Mouse (Mus musculus) thymus, postnatal 36 days (tissue): ENCODE measurements at regions not wholly inside any gene's neighbourhood (a gene's known extent, or its start where the extent isn't known, plus 50 kb on each side); places are given as distances from the start of the nearest gene placed in this dataset.

ENCODE experiments used
- DNase-seq, 2 experiments: peaks; one replicate each; pipeline ENCODE4 v3.0.0; 2022; ENCODE audit warnings: mixed read lengths in 2 of 2

DNA sequence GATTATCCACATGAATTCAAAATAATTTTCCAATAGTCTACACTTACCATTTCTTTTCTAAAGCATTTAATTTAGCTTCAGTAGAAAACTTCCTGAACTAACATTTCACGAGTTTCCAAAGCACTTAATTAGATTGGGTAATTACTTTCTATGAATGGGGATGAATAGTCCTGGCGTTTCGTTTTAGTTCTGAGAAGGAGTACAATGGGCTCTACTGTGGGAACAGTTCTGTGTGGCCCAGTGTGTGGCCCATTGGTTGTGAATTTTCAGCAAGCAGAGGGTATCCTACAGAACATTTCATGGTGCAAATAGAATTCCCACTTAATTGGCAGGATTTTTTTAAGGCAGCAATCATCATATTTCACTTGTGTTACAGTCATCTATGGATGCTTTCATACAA lies 95.5 kb downstream of the 1700017N19Rik start:
- DNase-seq, result no peak

DNA sequence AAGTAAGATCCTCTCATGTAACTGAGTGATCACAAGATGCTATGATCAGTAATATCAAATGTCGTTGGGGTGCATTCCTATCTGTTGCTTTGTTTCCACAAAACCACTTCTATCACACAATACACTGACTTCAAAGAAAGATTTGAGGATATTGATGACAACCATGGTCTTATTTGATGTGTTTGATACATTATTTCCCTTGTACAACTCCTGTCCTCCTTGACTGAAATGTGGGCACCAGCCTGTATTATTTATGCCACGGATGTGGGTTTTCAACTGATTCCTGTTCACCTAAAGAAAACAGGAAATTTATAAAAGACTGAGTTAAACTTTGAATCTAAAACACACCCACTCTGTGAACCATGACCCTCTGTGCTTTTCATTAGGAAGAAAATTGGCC lies 105.7 kb downstream of the 1700017N19Rik start:
- no peak for DNase-seq

DNA sequence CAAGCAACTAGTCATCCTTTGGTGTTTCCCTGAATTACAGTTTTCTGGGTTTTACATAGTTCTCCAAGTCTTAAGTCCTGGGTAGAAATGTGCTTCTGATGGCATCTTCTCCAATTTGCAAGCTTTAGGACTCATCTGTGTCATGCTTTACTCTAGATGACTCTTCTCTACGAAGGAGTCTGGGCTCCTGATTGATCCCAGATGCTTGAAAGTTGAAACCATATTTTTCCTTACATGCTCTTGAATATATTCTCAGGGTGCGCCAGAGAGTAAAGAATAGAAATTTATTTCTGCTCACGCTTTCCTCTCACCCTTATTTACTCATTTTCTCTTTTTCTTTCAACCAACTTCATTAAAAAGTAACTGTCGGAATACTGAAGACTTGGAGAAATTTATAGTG lies 108.9 kb downstream of the 1700017N19Rik start:
- DNase-seq, result no peak

DNA sequence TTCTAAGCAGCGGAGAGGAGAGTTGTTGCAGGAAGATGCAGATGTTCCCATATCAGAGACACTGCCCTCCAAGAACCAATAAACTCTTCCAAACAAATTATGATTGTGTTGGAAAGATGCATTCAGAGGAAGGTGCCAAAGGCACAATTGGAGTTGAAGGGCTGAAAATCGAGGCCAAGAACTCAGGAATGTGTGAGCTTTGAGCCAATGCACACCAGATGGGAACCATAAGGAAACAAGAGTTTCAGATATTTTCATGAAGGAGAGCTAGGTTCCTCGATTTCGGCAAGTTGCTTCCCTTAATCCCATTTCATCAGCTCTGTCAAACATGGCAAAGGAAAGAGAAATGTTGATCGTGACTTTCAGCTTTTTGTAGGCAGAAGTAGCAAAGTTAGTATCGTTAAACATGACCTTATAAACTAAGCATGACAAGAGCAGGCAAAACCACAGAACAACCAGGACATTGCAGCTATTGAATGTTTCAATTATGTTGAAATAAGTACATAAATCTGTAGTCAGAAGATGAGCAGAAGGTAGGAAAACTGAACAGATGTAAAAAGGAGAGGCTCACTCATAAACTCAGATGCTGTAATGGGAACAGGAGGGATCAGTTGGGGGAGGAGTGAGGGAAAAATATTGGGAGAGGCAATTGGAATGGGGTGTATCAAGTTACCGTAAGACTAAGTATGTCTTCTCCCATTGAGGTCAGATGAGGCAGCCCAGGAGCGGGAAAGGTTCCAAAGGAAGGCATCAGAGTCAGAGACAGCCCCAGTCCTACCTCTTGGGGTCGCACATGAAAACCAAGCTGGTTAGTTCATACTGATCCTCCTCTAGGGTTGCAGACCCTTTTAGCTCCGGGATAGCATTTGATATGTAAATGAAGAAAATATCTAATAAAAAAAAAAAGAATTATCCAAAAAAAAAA lies 110.3 kb downstream of the 1700017N19Rik start:
- DNase-seq, result no peak

DNA sequence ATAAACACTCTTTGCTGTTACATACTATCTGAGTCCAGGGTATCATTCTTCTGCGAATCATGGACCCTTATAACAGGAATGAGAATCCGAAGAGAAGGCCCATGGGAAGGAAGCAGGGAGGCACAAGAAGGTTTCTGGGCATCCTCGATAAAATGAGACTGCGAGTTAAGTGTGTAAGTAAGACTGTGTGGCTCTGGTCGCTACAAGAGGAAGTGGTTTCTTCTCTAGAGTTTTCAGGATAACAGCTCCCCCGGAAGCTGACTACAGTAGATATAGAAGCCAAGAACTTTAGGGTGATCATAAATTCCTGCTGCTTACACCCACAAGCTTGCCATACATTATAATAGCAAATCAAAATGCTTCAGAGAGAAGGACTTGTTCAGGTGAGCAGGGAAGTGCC lies 111.7 kb downstream of the 1700017N19Rik start:
- no peak for DNase-seq

DNA sequence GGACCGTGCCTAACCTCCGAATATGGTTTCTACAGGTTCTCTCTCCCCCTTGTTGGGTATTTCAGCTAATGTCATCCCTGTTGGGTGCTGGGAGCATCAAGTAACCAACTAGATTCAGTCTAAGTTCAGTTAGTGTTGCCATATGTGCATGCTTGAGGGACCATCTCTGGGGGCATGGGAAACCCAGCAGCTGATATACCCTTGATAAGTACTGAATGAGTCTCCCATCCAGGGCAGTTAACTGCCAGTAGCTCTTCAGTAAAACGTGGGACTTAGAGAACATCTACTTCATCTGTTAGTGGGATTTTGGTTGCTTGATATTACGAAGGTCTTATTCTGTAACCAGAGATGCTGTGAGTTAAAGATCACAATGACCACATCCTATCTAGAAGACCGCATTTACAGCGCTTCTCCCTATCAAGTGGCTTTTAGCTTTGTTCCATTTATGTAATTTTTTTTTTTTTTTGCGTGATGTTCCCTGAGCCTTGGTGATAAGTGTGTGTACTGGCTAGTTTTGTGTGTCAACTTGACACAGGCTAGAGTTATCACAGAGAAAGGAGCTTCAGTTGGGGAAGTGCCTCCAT lies 125.9 kb downstream of the 1700017N19Rik start:
- DNase-seq, result no peak

DNA sequence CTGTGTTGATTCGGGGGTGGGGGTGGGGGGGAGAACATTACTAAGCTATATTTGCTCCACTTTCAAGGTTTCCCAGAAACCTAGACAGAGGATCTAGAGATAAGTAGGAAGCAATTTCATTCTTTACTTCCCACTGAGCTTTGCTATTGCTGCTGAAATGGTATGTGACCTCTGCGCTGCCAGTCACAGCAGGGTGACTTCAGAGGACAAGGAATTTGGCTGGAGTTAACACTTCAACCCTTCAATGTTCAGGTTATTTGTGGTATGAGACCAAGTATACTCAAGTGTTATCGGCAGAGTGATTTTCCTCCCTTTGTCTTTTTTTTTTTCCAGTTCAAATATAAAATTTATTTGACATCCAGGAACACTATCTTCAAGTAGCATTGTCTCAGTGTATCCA lies 128.3 kb downstream of the 1700017N19Rik start:
- DNase-seq, result no peak

DNA sequence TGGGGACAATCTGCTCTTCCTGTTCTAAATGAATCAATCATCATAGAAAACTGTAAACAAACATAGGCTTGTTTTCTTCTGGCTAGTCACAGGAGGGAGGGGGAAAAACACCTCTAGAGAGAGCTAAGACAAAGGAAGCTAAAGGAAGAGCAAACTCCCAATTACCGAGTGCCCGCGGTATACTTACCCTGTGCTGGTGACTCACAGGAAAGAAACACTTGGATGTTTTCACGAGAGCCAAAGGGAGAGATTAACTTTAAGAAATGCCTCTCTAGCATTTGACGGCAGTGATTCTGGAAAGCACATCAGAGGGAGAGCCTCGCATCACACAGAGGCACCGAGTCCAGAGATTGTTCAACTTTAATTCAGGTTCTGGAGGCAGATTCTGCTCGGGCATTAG lies 151.0 kb downstream of the 1700017N19Rik start:
- no peak for DNase-seq

DNA sequence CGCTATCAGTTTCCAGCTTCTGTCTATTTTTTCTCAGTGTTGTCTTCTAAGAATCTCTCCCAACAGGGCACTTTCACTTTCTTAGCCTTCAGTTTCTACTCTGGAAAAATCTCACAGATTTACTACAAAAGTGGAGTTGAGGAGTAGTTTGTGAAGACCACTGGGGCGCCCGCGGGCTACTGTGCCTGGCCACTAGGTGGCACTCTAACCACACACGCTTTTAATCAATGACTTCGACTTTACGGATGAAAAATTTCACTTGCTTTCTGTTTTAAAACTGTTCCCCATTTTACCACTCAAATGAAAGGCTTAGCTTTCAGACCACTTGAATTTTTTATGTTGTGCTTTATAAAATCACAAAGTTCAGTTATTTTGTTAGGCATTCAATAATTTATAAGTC lies 151.8 kb downstream of the 1700017N19Rik start:
- DNase-seq, result peak; percentile 36 to 48

DNA sequence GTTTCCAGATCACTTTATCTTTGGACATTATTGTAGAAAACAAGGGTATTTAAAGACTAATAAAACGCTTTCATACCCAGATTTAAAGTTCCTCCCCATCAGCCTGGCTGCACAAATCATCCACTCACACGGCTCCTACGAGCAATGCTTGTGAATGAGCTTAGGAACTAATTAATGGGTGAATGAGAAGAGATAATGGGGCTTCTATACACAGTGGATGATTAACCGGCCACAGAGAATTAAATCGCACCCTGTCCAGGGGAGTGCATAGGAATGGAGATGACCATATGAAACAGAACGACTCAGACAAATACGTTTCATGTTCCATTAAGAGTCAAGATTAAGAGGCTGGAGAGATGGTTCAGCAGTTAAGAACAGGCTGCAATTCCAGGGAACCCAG lies 155.9 kb downstream of the 1700017N19Rik start:
- DNase-seq, result no peak

DNA sequence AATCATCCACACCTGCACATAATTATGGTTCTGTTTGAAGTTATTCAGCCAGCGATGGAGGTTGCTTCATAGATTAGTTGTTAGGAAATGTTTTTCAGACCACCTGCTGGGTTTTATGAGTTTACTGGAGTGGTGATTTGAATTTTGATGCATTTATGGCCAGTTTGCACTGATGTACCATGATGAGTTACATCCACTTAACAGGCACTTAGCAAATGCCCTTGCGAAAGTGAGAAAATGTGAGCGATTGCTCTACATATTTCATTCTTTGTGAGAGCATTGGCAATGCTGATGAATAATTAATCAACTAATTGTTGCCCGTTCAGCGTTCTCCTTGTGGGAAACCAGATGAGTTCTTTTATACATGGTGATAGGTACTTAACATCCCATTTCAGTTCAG lies 164.7 kb downstream of the 1700017N19Rik start:
- DNase-seq, result no peak

DNA sequence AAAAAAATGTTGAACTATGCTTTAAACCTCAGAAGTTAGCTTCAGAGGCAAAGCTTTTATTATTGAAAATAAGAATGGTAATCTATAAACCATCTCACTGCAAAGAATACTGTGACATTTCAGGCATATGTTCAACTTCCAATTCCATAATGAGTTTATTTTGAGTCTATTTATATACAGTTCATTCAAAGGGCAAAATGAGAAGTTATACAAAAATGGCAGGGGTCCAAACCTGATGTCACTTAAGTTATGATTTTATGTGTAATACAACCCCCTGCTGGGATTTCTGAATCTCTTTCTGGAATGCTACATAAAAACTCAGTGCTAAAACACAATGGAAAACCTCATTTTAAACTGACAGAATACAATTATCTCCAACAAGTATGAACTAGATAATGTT lies 184.0 kb downstream of the 1700017N19Rik start:
- DNase-seq, result no peak

DNA sequence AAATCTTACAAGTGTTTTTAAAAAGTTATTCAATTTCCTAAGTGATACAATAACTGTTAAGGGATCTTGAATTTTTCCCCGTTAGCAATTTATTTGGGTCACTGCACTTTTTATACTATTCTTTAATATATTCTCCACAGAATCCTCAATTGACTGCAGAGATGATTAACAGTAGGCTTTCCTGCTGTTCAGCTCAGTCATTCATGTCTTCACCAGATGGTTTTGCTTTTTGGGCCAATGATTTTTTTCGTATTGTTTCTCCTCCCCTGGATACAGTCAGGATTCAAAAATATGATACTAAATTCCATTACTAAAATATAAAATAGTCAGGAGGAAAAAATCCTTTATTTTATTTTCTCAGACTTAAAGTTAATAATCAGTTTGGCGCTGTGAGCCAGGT lies 201.9 kb downstream of the 1700017N19Rik start:
- DNase-seq, result no peak

DNA sequence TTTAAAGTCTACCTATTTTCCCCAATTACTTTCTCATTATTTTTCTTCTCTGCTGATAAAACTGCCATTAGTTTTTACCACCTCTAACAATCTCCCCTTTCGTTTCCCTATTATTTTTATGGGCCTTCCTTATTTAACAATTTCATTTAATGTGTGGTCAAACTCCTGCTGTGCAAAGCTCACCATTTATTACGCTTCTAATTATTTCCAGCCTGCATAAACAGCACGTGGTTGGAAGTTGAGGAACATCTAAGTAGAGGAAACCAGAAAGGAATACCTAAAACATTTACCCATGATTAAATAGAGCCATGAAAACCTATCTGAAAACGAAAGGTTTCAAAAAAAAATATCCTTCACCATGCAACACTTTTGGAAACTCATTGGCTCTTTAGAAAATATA lies 202.3 kb downstream of the 1700017N19Rik start:
- DNase-seq, result no peak

DNA sequence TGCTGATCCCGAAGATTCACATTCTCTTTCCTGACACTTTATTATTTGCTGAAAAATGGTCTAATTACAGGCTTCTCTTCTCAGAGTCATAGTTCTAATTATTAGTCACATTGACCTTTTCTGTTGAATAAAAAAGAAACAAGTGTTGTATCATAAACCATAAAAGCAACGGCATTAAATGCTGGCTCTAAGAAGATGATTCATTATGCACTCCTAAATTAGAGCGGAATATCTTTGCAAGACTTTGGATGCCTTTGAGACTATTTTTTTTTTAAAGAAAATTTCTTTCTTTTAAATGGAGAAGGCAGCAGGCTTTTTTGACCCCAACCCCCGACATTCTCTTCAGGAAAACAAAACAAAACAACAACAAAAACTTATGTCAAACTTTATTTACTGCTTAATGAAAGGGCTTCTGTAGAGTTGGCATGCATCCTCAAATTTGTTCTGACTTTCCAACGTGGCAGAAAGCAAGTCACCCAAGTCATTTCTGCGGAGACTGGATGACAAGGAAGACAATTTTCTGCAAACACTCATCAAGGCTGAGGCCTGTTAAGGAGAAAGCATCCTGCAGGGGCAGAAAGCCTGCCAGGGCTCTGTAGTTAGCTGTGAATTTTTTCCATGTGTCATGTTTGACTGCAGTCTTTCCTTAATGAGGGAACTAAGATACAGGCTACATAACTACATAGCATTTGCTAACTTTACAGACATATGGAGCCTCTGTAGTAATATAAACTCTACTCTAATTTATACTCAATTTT lies 205.1 kb downstream of the 1700017N19Rik start:
- DNase-seq, result no peak

DNA sequence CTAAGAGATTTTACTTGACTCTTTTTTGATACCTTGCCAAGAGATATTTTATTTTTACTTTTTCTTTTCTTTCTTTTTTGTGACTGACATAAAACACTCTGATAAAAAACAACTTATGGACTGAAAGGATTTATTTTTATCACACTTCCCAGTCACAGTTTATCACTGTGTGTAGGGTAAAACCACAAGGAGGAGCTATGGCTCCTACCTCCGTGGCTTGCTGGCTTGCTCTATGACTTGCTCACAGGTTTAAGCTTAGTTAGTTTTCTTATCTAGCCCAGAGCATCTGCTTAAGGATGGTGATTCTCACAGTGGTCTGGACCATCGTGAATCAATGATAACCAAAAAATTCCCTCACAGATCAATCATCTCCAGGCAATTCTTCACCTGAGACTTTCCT lies 221.4 kb downstream of the 1700017N19Rik start:
- DNase-seq, result no peak

DNA sequence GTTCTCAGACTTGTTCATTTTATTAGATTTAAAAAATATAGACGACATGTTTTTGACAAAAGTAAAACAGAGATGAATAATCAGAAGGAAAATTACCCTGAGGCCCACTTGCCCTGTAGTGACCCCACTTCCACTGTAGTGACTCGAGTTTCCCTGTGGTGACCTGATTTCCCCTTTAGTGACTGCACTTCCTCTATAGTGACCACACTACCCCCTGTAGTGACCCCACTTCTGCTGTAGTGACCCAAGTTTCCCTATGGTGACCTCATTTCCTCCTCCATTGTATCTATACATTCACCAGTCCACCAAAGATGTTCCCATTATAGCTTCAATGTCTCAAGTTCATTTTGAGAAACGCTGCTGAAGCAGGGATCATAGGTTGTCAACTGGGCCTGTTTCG lies 244.5 kb downstream of the 1700017N19Rik start:
- DNase-seq, result no peak

DNA sequence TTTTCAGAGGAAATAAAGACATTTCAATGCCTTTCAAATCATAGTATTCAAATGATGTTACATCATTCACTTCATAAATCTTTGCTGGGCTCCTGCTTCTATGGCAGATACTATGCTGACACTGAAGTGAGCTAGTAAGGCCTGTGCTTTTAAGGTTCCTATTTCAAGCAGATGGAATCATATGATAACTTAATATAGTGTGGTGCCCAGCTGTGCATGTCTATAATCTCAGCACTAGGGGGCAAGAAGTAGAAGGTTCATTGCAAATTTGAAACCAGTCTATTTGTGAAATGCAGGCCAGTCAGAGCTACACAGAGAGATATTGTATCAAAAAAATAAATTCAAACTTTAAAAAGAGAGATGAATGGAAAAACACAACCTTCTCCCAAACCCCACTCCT lies 262.9 kb downstream of the 1700017N19Rik start:
- no peak for DNase-seq

DNA sequence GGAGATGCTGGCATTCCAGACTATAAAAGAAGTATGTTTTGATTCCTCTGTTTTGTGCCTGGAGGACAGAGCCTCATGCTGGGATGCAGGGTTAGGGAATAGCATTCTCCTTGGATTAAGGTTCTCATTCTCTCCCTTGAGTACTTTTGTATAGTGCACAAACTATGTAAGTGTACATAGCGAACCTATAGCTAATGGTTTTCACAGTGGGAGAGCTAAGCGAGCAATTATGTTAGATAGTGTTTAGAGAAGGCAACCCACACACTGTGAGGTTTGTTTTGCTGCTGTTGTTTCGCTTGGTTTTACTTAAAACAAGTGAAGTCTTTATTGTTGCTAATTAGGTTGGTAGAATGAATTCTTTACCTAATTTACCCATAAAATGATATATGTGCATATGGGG lies 266.2 kb downstream of the 1700017N19Rik start:
- no peak for DNase-seq

DNA sequence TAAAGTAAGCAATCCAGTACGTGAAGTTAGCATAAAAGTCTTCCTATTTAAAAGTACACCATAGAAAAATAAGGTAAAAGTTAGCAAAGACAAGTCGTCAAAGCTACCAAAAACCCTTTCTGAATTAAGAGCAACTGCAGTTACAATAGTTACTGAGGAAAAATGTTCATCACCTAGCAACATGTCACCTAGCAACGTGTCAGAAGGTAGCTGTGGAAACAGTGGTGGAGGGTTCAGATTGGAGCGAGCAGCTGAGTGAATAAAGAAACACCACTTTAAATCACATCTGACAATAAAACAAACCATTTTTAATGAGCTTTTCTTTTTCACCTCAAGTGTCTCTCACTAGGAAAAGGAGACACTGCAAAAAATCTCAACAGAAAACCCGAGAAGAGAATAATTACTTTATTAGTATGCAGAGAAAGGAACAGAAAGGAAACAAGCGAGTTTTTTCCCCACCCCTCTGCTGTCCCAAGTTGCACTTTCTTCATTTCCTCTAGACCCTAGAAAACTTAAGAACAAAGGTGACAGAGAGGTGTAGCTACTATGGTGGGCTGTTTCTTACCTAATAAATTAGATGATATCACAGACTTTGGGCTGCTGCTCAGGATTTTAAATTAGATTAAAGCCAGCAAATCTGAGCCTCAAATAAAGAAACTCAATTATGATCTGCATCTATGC lies 275.4 kb downstream of the 1700017N19Rik start:
- DNase-seq, result no peak

DNA sequence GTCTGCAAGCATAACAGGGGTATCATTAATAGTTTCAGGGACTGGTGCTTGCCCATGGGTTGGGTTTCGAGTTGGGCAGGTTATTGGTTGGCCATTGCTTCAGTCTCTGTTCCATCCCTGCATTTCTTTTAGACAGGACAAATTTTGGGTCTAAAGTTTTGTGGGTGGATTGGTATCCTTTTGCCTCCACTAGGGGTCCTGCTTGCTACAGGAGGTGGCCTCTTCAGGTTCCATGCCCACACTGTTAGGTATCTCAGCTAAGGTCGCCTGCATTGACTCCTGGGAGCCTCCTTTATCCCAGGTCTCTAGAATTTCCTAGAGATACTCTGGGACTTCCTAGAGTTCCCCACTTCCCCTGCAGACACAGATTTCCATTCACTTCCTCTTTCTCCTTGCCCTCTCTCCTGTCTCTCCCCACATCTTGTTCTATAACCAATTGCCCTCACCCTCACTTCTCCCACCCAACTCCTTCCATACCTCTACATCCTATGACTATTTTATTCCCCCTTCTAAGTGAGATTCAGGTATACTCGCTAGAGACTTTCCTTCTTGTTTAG lies 278.2 kb downstream of the 1700017N19Rik start:
- DNase-seq, result no peak

DNA sequence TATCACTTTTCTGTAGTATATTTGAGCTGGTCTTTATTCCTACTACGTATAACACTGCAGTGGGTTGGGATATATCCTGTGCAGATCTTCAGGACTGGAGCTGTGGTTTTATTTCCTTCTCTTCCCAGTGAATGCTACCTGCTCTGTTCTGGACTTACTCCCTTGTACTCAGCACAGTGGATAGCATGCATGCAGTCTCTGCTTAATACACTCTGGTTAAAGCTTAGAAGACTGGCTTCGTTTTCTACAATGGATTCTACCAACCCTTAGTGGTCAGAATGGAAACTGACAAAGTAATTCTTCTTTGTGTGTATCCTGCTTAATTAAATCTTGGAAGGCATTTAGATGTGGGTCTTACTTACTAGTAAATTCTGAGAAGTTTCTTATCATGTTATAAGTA lies 292.3 kb downstream of the 1700017N19Rik start:
- no peak for DNase-seq

DNA sequence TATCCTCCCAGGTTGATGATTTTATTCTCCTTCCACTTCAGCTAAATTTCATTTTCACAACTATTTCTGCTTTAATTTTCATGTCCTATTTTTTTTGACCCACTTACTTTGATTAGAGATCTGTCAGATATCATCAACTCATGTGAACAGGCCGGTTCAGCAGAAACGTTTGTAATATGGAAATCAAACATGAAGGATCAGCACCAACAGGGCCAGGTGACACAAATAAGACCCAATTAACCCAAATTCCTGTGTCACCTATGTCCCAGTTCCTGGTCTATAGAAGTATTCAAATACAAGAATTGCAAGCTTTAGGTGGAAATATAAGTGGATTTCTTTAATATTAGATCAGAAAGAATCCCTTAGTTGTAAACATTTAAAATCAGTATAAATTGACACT lies 332.7 kb downstream of the 1700017N19Rik start:
- no peak for DNase-seq
